Mouse (Mus musculus) forebrain, embryonic 15.5 days (tissue): ENCODE data around the gene Carmil1. TPM values are rescaled to one million over a fixed set of nuclear protein-coding genes. Genes with fewer than 3 reads are reported as not detected.
A peak's percentile ranks its signal among the peaks of the same experiment; 100 is the strongest.

Experiments used
- ATAC-seq: fragments of 200-750 bp; cut with Nextera tagmentation; replicated peaks from 2 replicates; pipeline ENCODE4 v1.8.0; 2017; ENCODE audit warnings: mild to moderate bottlenecking, moderate TSS enrichment, moderate library complexity
- H3K27ac ChIP-seq: fragments of 300-500 bp; sonication (generic); replicated peaks from 2 replicates; pipeline ENCODE4 v1.5.1; 2015; ENCODE audit warnings: mild to moderate bottlenecking, inconsistent platforms
- H3K27me3 ChIP-seq: fragments of 300-500 bp; sonication (generic); 2 replicates; pipeline ENCODE4 v1.6.1; 2015; ENCODE audit warnings: inconsistent platforms
- H3K36me3 ChIP-seq: fragments of 300-500 bp; sonication (generic); 2 replicates; pipeline ENCODE4 v1.6.1; 2015; ENCODE audit warnings: mild to moderate bottlenecking, inconsistent platforms
- H3K4me1 ChIP-seq: fragments of 300-500 bp; sonication (generic); 2 replicates; pipeline ENCODE4 v1.6.1; 2015; ENCODE audit warnings: inconsistent platforms
- H3K4me2 ChIP-seq: fragments of 300-500 bp; sonication (generic); replicated peaks from 2 replicates; pipeline ENCODE4 v1.6.1; 2015; ENCODE audit warnings: mild to moderate bottlenecking, inconsistent platforms
- H3K4me3 ChIP-seq: fragments of 300-500 bp; sonication (generic); 2 replicates; pipeline ENCODE4 v1.5.1; 2015; ENCODE audit warnings: mild to moderate bottlenecking, inconsistent platforms
- H3K9ac ChIP-seq: fragments of 300-500 bp; sonication (generic); replicated peaks from 2 replicates; pipeline ENCODE4 v1.6.1; 2015; ENCODE audit warnings: mild to moderate bottlenecking, inconsistent platforms
- H3K9me3 ChIP-seq: fragments of 300-500 bp; sonication (generic); 2 replicates; pipeline ENCODE4 v1.6.1; 2016; ENCODE audit warnings: inconsistent platforms
- WGBS: fragments of 180-500 bp; shearing (Covaris S2); methylation state at CpG from one replicate; pipeline ENCODE4 v1.1.7; 2015; ENCODE audit warnings: mixed read lengths; 5-methylcytosine and 5-hydroxymethylcytosine counted together
- polyA plus RNA-seq: library from polyadenylated mRNA; unstranded; fragments of >200 nt; fragmentation: Nextera tagmentation; extraction: Ambion mirVana; gene quantifications from 2 replicates; pipeline ENCODE4 v1.2.1, GENCODE M21; 2015

Gene Carmil1
- 35.5 and 39.6 TPM in 2 replicates for polyA plus RNA-seq

DNA sequence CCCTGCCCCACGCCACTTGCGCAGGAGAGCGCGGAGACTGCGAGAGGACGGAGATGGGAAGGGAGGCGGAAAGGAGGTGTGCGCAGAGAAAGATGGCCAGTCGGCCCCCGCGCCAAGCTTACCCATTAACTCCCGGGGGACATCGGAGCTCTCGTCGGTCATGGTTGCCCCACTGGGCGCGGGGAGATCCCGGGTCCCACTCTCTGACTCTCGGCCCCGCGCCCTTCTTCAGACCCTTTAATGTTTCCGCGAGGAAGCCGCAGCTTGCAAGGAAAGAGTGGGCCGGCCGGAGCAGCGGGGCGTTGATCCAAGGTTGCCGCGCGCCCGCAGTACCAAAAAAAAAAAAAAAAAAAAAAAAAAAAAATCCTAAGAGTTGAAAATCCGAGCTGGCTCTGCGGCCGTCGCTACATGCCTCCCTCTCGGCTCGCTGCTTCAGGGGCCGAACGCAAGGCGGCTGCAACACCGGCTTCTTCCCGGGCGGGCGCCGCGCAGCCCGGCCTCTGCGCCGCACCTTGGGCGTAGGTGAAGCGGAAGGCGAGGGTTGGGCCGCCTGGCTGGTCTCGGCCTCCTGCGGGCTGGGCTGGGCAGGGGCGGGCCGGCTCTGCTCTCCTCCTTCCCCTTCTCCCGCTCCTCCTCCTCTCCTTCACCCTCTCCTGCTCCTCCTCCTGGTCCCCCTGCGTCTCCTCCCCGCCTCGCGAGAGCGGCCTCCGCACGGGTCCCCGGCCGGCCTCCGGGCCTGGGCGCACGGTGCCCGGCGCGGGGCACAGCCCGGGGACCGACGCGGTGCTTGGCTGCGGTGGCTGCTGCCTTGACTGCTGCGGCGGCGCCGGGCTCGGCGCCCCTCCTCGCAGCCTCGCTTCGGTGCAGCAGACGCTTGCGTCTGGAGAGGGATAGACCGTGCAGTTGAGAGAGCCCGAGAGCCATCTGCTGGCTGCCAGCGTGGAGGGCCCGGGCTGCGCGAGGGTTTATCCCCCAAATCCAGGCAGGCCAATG lies at the start of gene Carmil1:
Gene Carmil1 (minus strand): TSS at position 357 of the 993 bp plus-strand sequence.
- Histone ChIP-seq H3K4me2 (peak within 1 kb of the TSS; percentile 86), H3K9me3 (no peaks in the 10 kb centered on the region), H3K36me3 (no peaks in the 10 kb centered on the region), H3K4me3 (peak within 1 kb of the TSS; percentile 80), H3K4me1 (peaks cover 19% of the 10 kb centered on the region), H3K27ac (peak within 1 kb of the TSS; percentile 97), H3K27me3 (no peaks in the 10 kb centered on the region), H3K9ac (peak within 1 kb of the TSS; percentile 86)
- WGBS = under 1% methylated on average over 90 of the region's 96 CpGs
- peak; percentile 98 for ATAC-seq

DNA sequence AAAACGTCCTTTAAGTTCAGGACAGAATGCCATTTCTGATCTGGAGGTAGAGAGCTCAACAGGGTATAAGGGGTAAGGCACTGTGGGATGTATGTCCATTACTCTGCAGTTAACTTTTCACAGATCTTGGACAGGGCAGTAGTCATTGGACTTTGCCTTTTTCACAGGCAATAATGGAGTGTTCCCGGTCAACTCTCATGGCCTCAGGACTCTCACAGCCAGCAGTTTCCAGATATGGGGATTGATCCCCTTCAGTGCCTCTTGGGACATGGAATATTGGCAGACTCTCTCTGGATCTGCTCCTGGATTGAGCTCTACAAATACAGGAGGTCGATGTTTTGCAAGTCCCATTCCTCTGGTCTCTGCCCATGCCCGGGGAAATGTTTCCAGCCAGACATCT lies 49.5 kb upstream of the Carmil1 start:
- no peaks in the 10 kb centered on the region for H3K9me3 ChIP-seq
- H3K4me2 ChIP-seq = no peak overlapping the region
- H3K27me3 ChIP-seq = no peaks in the 10 kb centered on the region
- no peaks in the 10 kb centered on the region for H3K4me1 ChIP-seq
- H3K27ac ChIP-seq = no peak overlapping the region
- no peak for ATAC-seq
- WGBS = 82% methylated on average over 4 of the region's 4 CpGs
- no peaks in the 10 kb centered on the region for H3K36me3 ChIP-seq
- H3K9ac ChIP-seq = no peak overlapping the region
- no peak overlapping the region for H3K4me3 ChIP-seq

DNA sequence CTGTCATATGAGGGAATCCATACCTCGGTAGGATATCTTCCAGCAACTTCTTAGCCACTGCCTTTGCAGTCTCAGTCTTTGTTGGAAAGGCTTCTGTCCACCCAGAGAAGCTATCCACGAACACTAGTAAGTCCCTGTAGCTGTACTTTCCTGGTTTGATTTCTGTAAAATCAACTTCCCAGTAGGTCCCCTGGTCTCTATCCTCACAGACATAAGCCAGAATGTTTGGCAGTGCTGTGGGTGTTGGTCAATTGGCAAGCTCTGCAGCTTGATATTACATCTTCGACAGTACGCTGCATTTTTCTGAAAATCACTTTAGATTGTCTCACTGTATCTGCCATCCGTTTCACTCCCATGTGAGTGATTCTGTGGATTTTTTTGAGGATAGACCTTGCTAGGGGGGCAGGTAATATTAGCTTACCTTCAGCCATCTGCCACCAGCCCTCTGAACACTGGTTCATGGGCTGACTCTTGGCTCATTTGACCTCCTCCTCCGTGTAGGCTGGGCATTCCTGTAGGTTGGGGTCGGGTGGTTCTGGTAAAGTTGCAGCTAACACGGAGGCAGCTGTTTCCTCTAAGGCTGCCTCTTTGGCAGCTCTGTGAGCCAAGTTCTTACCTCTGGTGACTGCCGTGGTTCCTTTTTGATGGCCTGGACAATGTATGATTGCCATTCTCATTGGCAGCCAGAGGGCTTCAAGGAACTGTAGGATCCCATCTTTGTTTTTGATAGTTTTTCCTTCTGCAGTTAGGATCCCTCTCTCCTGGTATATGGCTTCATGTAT lies 47.6 kb upstream of the Carmil1 start:
- Histone ChIP-seq H3K27ac (no peak overlapping the region), H3K9me3 (no peaks in the 10 kb centered on the region), H3K9ac (no peak overlapping the region), H3K4me2 (no peak overlapping the region), H3K4me1 (no peaks in the 10 kb centered on the region), H3K4me3 (no peak overlapping the region), H3K27me3 (no peaks in the 10 kb centered on the region), H3K36me3 (no peaks in the 10 kb centered on the region)
- WGBS = 88% methylated on average over 9 of the region's 9 CpGs
- no peak for ATAC-seq

DNA sequence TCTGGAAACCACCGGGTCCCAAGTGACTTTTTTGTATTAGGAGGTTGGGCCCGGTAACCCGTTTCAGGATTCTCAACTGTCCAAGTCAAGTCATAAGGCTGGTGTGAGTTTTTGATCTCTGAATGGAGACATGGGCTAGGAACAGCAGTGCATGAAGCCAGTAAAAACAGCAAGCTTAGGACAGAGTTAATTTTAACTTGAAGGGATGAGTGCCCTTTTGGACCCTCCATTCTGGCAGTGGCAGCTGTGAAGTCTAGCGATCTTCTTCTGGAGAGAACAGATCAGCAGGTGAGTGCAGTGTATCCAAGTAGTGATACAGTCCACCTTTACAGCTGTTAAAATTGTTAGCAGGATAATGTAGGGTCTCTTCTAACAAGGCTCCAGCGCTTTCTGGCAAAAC lies 46.6 kb upstream of the Carmil1 start, which contains the start of gene Cmah:
Gene Cmah (plus strand): TSS at position 204 of the 400 bp plus-strand sequence.
- Histone ChIP-seq H3K36me3 (no peaks in the 10 kb centered on the region), H3K9ac (no peak within 1 kb of the TSS), H3K4me3 (no peak within 1 kb of the TSS), H3K4me2 (no peak within 1 kb of the TSS), H3K27me3 (no peaks in the 10 kb centered on the region), H3K9me3 (no peaks in the 10 kb centered on the region), H3K4me1 (no peaks in the 10 kb centered on the region), H3K27ac (no peak within 1 kb of the TSS)
- WGBS = 89% methylated on average over 5 of the region's 5 CpGs
- no peak for ATAC-seq

DNA sequence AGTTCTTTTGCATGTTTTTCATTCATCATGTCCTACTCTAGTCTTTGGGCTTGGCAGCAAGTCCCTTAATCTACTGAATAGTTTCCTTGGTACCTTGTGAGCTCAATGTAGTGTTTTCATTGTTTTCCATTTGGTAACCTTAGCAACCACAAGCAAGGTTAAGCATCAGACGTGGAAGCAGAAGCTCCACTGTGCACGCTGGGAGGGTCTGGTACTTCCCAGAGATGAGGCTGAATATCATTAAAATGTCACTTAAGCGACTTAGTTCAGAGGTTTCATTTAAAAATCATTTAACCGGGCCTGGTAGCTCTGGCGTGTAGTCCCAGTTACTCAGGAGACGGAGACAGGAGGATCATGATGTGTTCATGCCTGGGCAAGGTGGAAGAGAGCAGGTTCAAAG lies 40.7 kb upstream of the Carmil1 start:
- Histone ChIP-seq H3K9me3 (no peaks in the 10 kb centered on the region), H3K27ac (no peak overlapping the region), H3K4me1 (no peaks in the 10 kb centered on the region), H3K36me3 (no peaks in the 10 kb centered on the region), H3K4me3 (no peak overlapping the region), H3K9ac (no peak overlapping the region), H3K27me3 (no peaks in the 10 kb centered on the region), H3K4me2 (no peak overlapping the region)
- ATAC-seq = no peak
- 56% methylated on average over 6 of the region's 6 CpGs for WGBS

DNA sequence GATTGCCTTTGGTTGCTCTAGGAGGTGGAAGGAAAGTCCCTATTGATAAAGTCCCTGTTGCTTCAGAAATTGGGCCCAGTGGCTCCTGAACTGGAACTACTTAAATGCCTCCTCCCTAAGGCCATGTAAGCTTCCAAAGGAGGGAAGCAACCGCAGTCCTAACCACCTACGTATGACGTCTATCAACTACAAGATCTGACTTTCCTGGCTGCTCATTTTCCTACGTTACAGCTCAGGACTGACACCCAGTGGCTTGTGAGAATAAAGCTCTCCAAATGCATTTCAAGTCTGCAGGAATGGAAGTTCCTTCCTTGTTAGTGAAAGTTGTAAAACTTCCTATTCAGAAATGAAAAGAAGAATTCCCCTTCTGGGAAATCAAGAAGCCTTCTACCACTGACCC lies 38.0 kb upstream of the Carmil1 start:
- WGBS = 26% methylated on average over 4 of the region's 4 CpGs
- Histone ChIP-seq H3K36me3 (no peaks in the 10 kb centered on the region), H3K9me3 (no peaks in the 10 kb centered on the region), H3K9ac (no peak overlapping the region), H3K4me3 (no peak overlapping the region), H3K27ac (no peak overlapping the region), H3K4me1 (no peaks in the 10 kb centered on the region), H3K4me2 (no peak overlapping the region), H3K27me3 (no peaks in the 10 kb centered on the region)
- 0 out of 2 replicates have a peak, but pooled peaks have one; percentile 26 for ATAC-seq

DNA sequence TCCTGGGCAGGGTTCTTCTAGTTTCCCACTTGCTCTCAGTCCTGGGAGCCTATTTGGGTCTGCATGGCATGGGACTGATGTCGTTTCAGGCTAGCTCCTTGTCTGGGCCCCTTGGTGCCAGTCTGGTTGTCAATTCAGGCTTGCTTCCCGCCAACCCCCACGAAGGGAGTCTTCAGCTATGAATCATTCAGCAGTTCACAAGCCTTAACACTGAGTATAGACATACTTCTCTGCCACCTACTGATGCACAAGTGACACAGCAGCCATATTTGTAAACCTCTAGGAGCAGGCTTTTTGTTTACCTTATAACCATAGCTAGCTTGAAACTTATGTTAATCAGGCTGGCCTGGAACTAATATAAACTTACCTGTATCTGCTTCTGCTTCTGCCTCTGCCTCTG lies 36.0 kb upstream of the Carmil1 start:
- WGBS = 57% methylated on average over 3 of the region's 3 CpGs
- no peak for ATAC-seq
- no peak overlapping the region for H3K4me3 ChIP-seq
- H3K4me1 ChIP-seq = no peaks in the 10 kb centered on the region
- H3K9me3 ChIP-seq = no peaks in the 10 kb centered on the region
- H3K4me2 ChIP-seq = no peak overlapping the region
- H3K27ac ChIP-seq = no peak overlapping the region
- no peaks in the 10 kb centered on the region for H3K36me3 ChIP-seq
- H3K9ac ChIP-seq = no peak overlapping the region
- no peaks in the 10 kb centered on the region for H3K27me3 ChIP-seq

DNA sequence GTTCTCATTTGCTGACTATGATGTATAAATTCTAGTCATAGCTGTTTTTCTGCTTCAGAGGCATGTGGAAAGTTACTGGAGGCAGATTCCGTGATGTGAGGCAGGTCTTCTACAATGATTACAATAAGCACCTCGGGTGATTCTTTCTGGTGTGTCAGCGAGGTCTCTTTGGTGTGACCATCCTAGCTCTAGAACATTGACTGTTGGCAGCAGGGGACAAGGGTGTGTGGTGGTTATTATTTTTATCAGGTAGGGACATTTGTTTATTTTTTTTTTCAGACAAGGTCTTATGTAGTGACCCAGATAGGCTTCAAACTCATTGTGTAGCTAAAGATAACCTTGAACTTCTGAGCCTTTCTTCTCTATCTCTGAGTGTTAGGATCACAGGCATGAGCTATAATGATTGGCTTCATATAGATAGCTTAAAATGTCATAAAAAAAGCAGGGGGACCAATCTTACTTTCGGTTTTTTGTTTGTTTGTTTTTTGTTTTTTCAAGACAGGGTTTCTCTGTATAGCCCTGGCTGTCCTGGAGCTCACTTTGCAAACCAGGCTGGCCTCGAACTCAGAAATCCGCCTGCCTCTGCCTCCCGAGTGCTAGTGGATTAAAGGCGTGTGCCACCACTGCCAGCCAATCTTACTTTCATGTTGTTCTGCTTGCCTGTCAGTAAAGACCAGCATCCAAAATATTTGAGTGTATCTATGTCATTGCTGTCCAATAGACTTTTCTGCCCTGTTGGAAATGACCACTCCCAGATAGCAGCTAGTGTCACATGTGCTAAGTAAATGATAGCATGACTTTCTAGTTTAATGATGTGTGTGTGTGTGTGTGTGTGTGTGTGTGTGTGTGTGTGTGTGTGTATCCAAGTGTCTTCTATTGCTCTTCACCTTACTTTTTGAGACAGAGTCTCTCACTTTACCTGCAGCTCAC lies 30.7 kb upstream of the Carmil1 start:
- H3K4me3 ChIP-seq = no peak overlapping the region
- 91% methylated on average over 8 of the region's 8 CpGs for WGBS
- H3K27ac ChIP-seq = no peak overlapping the region
- no peak overlapping the region for H3K4me2 ChIP-seq
- H3K4me1 ChIP-seq = no peaks in the 10 kb centered on the region
- ATAC-seq = no peak
- no peaks in the 10 kb centered on the region for H3K27me3 ChIP-seq
- no peaks in the 10 kb centered on the region for H3K36me3 ChIP-seq
- H3K9me3 ChIP-seq = no peaks in the 10 kb centered on the region
- no peak overlapping the region for H3K9ac ChIP-seq

DNA sequence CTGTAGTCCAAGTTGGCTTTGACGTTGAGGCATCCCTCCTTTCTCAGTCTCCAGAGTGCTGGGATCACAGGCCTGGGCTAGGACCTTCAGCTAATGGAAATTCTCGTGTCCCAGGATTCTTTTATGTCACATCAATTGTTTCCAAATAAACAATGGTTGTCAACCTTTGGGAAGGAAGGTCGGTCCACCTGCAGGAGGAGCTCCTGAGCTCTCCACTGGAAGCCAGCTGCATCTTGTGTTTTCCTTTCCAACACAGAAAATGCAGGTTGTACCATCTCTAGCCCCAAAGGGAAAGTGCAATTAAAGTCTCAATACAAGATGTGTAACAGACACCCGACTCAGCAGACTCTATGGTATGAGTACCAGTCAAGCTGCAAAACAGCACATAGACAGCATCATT lies 25.7 kb upstream of the Carmil1 start:
- Histone ChIP-seq H3K4me2 (no peak overlapping the region), H3K4me1 (no peaks in the 10 kb centered on the region), H3K27me3 (no peaks in the 10 kb centered on the region), H3K9ac (no peak overlapping the region), H3K9me3 (no peaks in the 10 kb centered on the region), H3K27ac (no peak overlapping the region), H3K4me3 (no peak overlapping the region), H3K36me3 (no peaks in the 10 kb centered on the region)
- no peak for ATAC-seq
- WGBS = 52% methylated on average over 4 of the region's 4 CpGs

DNA sequence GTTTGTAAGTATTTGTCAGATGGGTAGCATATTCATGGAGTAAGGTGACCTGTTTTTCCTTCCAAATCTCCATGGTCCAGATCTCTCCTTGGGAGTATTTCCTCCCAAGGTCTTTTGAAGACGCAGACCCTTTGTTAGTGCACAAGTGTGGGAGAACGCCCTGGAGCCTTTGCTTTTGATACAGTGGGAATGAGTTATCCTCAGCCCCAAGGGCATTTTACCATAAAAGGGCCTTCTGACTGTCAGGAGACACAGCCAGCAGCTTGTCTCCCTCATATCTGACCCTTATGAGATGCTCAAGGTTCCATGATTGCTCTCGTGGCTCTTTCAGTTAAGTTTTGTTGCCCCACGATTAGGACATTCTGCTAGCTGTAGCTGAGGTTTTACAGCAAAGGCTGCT lies 24.9 kb upstream of the Carmil1 start:
- no peaks in the 10 kb centered on the region for H3K36me3 ChIP-seq
- H3K4me1 ChIP-seq = no peaks in the 10 kb centered on the region
- H3K4me2 ChIP-seq = no peak overlapping the region
- H3K9ac ChIP-seq = no peak overlapping the region
- no peaks in the 10 kb centered on the region for H3K27me3 ChIP-seq
- H3K9me3 ChIP-seq = no peaks in the 10 kb centered on the region
- no peak overlapping the region for H3K27ac ChIP-seq
- no peak for ATAC-seq
- no peak overlapping the region for H3K4me3 ChIP-seq
- WGBS = 71% methylated on average over 4 of the region's 4 CpGs

DNA sequence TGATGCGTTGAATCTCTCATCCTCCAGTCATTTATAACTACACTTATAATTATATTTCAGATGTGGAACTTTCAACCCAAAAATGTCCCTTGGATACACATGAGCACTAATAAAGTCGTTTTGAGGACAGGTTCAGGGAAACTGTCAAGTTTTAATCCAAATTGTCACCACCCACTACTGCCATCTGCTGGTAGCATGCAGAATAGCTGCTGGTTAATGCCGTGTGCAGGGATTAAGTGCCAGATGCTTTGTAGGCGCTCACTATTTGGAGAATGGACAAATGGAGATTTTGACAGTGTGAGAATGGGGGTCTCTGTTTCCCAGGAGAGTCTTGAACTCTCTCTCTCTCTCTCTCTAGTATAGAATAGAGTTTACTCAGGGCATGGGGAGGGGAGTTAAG lies 16.7 kb upstream of the Carmil1 start:
- 11% methylated on average over 4 of the region's 4 CpGs for WGBS
- H3K9ac ChIP-seq = no peak overlapping the region
- ATAC-seq = no peak; the same call in 1 of the 2 replicates
- H3K4me1 ChIP-seq = no peaks in the 10 kb centered on the region
- no peak overlapping the region for H3K4me2 ChIP-seq
- no peaks in the 10 kb centered on the region for H3K36me3 ChIP-seq
- H3K27me3 ChIP-seq = no peaks in the 10 kb centered on the region
- no peak overlapping the region for H3K4me3 ChIP-seq
- H3K9me3 ChIP-seq = no peaks in the 10 kb centered on the region
- H3K27ac ChIP-seq = no peak overlapping the region
